16 mouse cellular contexts compared by ENCODE assay signal in the genomic region with DNA sequence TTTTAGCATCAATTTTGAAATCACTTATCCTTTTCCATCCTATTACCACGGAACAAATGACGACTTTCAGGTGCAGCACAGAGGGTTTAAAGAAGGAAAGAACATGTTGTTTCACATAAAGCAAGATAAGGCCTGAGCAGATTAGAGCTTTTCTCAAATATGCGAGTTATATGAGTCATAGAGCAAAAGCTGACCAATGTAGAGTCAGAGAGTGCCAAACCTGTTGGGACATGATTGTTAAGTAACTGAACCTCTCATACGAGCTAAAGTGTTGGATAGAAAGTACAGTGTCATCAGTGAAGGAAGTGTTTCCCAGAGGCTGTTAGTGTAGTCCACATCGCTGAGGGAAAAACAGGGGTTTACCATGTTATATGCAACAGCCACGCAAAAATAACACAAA.
"Had no signal": no experiment of that assay in that cellular context is flagged by ENCODE, and none has a peak within 500 bp of the region (broad histone marks: within the 10 kb centered on the region; RNA-seq: fewer than 3 reads in every experiment).

No protein-coding gene starts in this region.

- DNase-seq: kidney, adult 18-20 months; kidney, adult 9 months; kidney, postnatal 25 days; layer of hippocampus, adult 9-11 months; liver, embryonic 13.5 days; lung, adult 2 months; lung, postnatal 4 days; midbrain, embryonic 14.5 days; right cerebral cortex, adult 18-20 months; right cerebral cortex, postnatal 14 days; right cerebral cortex, postnatal 4 days; thymus, adult 18-20 months; thymus, postnatal 36 days had no signal

- H3K4me2 ChIP-seq: liver, embryonic 13.5 days; midbrain, embryonic 11.5 days had no signal

- H3K27me3 ChIP-seq: liver, embryonic 13.5 days had no signal

- H3K9me3 ChIP-seq: liver, embryonic 13.5 days had no signal

- H3K9ac ChIP-seq: liver, embryonic 13.5 days had no signal

- H3K4me3 ChIP-seq: layer of hippocampus, adult 2 months; liver, embryonic 13.5 days had no signal

- H3K27ac ChIP-seq: kidney, postnatal 0 days; layer of hippocampus, adult 2 months; liver, embryonic 13.5 days had no signal

- H3K4me1 ChIP-seq: liver, embryonic 13.5 days had no signal

- H3K36me3 ChIP-seq: liver, embryonic 13.5 days had no signal
